Mouse (Mus musculus): ENCODE measurements around the gene Wfikkn1.

- TF ChIP-seq CTCF (IDR thresholded peaks at IDR 0.05; ENCODE audit: low read depth) (no peak), EP300 (IDR thresholded peaks at IDR 0.05; ENCODE audit: low read depth) (no peak)
Measured at GRCm38 (mm10) chr17:25830200-25830753, 50.4 kb downstream of the Wfikkn1 start.
